Mouse (Mus musculus): ENCODE data around the gene Cd40. TPM values are rescaled to one million over a fixed set of nuclear protein-coding genes. Genes with fewer than 3 reads are reported as not detected.

Cd40 gene
- total RNA-seq, 4 experiments from 2014 or later, result 2.3 to 4.9 (median 3.3) TPM

DNA sequence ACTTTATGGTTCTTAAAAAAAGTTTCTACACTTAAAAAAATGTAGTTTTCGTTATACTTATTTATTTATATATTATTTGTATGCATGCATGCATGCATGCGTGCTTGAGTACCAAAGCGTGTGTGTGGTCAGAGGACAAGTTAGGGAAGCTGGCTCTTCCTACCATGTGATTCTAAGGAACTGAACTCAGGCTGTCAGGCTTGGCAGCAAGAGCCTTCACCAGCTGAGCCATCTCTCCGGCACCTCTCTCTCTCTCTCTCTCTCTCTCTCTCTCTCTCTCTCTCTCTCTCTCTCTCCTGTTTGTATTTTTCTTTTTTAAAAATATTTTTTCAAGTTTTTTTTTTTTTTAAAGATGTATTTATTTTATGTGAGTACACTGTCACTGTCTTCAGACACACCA lies 4.5 kb downstream of the Cd40 start:
- DNase-seq, result no peak

DNA sequence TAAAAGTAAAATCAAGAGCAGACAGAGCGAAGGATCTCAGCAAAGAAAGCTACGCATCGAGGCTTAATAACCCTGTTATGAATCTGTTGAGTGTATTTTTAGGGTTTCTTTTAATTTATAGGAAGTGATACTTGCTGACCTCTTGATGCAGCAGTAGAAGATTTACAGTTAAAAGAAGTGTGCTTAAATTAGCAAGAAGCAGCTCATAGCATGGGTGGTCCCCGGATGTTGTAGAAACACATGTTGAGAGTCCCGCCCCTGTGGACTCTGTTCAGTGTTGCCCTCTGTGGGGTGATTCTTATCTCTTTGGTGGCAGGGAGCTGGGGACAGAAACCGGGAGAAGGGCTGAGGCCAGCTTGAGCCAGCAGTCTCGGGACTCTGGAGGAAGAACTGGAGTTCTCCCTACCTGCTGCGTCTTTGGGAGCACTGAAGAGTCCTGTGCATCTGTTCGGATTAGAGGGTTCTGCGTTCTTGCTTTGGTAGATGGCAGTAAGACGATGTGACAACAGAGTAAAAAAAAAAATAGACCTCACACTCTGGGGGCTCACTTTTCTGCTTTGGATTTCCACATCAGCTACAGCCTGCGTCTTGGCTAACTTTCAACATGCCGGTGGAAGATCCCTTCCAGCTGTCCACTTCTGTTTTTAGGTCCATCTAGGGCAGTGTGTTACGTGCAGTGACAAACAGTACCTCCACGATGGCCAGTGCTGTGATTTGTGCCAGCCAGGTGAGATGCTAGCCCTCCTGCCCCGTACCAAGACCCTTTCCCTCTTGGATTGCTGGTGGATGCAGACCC lies 6.4 kb downstream of the Cd40 start:
- no peak for DNase-seq

DNA sequence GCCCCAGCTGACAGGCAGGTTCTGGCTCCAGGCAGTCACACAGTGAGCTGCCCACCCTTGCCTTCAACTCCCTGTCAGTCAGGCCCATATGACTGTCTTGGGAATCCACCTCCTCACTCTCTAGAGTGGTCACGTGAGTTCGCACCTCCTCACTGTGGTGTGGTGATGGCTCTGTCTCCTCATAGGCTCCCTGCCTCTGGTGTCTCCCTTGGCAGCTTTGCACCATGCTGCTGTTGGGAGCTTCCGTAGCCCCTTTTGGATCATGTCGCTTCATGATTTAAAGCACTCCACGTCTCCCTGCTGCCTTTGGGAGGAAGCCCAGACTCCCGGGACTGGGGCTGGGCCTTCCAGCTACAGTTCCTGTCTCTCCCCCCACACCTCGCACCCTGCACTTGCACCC lies 9.1 kb downstream of the Cd40 start:
- no peak for DNase-seq

GRCm38 (mm10) chr2:165068806-165069205 lies 13.4 kb downstream of the Cd40 start:
- no peak for DNase-seq

- DNase-seq, result no peak
Measured at GRCm38 (mm10) chr2:165070096-165070816, 14.8 kb downstream of the Cd40 start.

GRCm38 (mm10) chr2:165073381-165073781 lies 18.0 kb downstream of the Cd40 start:
- no peak for DNase-seq

DNA sequence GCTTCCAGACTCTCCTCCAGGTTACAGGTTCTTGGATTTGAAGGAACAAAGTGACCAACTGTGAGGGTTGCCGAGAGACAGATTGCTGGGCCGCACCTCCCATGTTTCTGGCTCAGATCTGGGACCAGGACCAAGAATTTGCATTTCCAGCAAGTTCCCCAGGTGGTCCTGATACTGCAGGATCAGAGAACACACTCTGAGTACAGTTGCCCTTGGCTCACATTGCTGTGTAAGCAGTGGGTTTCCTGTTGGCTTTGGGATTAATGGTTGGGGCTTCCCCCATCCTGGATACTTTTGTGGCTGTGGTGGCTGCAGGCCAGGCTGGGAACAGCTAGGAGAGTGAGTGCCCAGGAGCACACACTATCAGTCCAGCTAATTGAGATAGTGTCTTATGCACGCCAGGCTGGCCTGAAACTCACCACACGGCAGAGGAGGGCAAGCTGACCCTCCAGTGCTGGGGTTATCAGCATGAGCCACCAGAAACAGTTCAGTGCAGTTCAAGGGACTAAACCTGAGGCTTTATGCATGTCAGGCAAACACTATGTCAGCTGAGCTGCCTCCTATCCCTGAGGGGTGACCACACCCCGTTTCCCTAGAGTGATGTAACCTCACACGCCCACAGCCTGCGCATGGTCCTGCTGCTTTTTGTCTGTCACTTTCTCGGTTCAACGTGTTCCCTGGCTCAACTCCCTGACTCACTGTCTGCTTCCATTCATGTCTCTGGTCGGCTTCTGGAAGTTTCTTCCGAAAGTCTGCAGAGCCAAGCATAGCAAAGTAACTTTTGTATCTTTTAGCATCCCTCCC lies 18.9 kb downstream of the Cd40 start:
- DNase-seq, result no peak

- peak; percentile 56 for DNase-seq
Measured at GRCm38 (mm10) chr2:165074937-165075336, 19.5 kb downstream of the Cd40 start.

GRCm38 (mm10) chr2:165077055-165077454 lies 21.6 kb downstream of the Cd40 start:
- no peak for DNase-seq

GRCm38 (mm10) chr2:165078045-165078444 lies 22.6 kb downstream of the Cd40 start:
- no peak for DNase-seq

GRCm38 (mm10) chr2:165078605-165079004 lies 23.2 kb downstream of the Cd40 start:
- no peak for DNase-seq

GRCm38 (mm10) chr2:165080657-165081056 lies 25.2 kb downstream of the Cd40 start:
- peak; percentile 63 for DNase-seq

DNA sequence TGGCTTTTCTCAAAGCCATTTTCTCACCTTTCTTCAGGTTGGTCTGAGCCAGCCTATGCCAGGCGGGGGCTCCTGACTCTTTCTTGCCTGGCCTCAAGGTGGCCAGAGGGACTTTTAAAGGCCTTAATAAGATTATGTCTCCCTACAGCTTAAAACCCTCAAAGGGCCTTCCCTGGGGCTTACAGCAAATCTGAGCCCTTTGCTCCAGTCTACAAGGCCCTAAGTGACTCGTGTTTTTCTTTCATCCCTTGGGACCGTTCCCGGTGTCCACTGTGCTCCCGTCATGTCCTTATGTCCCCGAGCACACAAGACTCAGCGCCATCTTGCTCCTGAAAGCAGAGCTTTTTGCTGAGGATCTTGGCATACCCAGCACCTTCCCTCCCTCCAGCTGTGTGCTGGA lies 25.8 kb downstream of the Cd40 start:
- DNase-seq, result no peak

GRCm38 (mm10) chr2:165086634-165087033 lies 31.2 kb downstream of the Cd40 start:
- DNase-seq, result no peak

DNA sequence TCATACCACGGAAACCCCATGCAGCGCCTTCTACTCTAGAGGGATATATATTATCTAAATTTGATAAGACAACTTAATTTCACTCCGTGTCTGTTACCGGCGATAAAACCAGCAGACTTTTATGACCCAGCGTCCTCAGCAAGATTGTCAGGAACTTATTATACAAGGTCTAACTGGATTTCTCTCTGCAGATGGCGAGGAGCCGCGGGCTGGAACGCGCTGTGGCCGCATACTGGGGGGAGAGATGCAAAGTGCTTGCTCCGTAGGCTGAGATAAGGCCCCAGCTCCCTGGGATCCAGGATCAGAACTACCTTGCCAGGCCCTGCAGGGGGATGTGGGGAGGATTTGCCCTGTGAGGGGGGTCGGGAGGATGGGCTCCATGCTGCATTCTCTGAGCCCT lies 34.0 kb downstream of the Cd40 start:
- DNase-seq, result no peak

DNA sequence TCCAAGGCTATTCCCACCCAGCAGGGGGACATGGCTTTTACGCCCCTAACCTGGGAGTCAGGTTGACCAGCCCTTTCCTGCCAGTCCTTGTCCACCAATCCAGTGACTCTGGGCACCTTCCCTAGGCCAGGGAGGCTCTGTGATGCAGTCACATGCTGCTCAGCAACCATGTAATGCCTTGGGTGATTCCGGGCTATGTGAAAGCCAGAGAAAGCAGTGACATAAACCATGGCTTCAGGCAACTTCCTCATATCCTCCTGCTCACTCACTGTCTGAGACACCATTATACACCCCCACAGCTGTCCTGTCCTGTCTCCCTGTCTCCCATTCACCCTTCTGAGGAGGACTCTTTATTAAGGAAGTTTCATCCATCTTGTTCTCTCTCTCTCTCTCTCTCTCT lies 35.2 kb downstream of the Cd40 start, which contains the start of gene 1700025C18Rik:
Gene 1700025C18Rik (minus strand): TSS at position 101 of the 400 bp plus-strand sequence.
- DNase-seq, result no peak

DNA sequence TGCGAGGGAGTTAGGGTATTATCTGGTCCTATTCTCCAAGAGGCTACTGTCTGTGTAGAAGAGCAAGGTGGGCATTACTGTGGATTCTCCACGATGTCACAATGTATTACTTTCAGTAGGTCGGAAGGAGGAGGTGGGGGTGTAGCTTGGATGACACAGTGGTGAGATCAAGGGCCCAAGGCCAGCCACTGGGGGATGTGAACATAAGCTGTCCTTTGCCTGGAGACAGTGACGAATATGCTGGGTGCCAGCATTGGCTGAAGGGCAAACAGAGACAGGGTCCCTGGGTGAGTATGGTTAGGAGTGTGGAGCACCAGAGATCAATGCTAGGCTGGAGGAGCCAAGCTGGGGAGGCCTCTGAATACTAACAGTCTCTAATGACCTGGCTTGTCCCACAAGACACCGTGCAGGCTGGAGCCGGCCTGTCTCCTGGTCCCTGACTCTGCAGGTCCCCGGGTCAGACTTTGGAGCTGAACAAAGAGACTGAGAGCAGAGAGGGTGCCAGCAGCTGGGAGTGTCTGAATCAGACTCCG lies 36.1 kb downstream of the Cd40 start:
- DNase-seq, result peak; percentile 83

DNA sequence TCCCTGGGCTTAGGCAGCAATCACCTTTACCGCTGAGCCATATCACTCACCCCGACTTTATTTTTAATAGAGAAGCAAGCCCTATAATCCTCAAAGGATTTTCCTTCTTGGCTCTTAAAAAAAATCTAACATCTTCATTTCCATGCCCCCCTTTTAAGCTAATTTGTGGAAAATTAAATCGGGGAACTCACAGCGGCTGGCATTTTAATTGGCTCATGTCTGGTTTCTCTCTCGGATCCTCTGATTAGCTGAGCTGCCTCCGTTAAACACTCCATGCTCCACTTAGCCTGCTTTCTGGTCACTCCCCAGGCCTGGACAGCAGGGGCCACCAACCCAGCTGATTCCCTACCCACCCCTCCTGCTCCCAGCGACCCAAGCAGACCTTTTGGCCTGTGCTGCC lies 37.0 kb downstream of the Cd40 start:
- DNase-seq, result no peak

GRCm38 (mm10) chr2:165096367-165096766 lies 40.9 kb downstream of the Cd40 start:
- DNase-seq, result no peak

DNA sequence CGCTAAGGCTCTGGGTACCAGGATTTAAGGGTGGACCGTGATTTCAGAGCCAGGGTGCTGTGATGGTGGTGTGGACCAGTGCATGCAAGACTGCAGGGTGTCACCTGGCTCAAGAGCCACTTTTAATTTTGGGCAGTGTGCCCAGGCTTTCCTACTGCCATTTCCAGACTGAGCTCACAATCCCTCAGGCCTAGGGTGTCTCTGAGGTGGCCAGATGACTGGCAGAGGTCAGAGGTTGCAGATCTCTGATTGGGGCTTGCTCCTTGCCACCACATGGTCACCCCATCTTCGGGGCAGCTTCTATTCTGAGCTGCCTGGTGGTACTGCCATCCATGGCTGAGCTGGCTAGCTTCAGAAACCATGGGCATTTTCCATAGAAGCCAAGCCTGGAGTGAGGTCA lies 43.4 kb downstream of the Cd40 start:
- DNase-seq, result no peak

GRCm38 (mm10) chr2:165100749-165101148 lies 45.3 kb downstream of the Cd40 start:
- no peak for DNase-seq

GRCm38 (mm10) chr2:165102920-165103319 lies 47.5 kb downstream of the Cd40 start:
- no peak for DNase-seq

Measured in adrenal gland, adult 8-10 months (tissue).